Mouse (Mus musculus) C2C12 (cell line): ENCODE measurements at regions not wholly inside any gene's neighbourhood (a gene's known extent, or its start where the extent isn't known, plus 50 kb on each side); places are given as distances from the start of the nearest gene placed in this dataset.

Experiments used
- H3K27me3 ChIP-seq: one replicate; pipeline ENCODE4 v1.6.1; 2011; ENCODE audit not compliant: control insufficient read depth, insufficient read depth, insufficient read length
- H3K36me3 ChIP-seq: one replicate; pipeline ENCODE4 v1.6.1; 2011; ENCODE audit not compliant: control insufficient read depth, insufficient read depth
- H3K4me3 ChIP-seq: one replicate; pipeline ENCODE4 v1.5.1; 2011; ENCODE audit warnings: mild to moderate bottlenecking, control low read depth; ENCODE audit not compliant: poor library complexity, insufficient read depth, severe bottlenecking
- H3K79me2 ChIP-seq: one replicate; pipeline ENCODE4 v1.6.1; 2011; ENCODE audit not compliant: control insufficient read depth, insufficient read depth
- H3K79me3 ChIP-seq: one replicate; pipeline ENCODE4 v1.6.1; 2011; ENCODE audit warnings: low read depth, control low read depth
- H3ac ChIP-seq: one replicate; pipeline ENCODE3; 2011; ENCODE audit warnings: low read depth; ENCODE audit not compliant: control insufficient read depth, insufficient read length
- CEBPB ChIP-seq: IDR thresholded peaks from one replicate; pipeline ENCODE4 v1.6.1; 2011; ENCODE audit warnings: low read depth, mild to moderate bottlenecking, control low read depth, moderate library complexity
- CTCF ChIP-seq: IDR thresholded peaks from one replicate; pipeline ENCODE4 v1.5.1; 2011; ENCODE audit not compliant: control insufficient read depth, insufficient read depth, insufficient read length
- FOSL1 ChIP-seq: IDR thresholded peaks from one replicate; pipeline ENCODE4 v1.8.0; 2011; ENCODE audit warnings: mild to moderate bottlenecking, low read length; ENCODE audit not compliant: poor library complexity, insufficient read depth, severe bottlenecking
- MAX ChIP-seq: IDR thresholded peaks from one replicate; pipeline ENCODE4 v1.6.1; 2011; ENCODE audit warnings: mild to moderate bottlenecking, control low read depth
- MYOD1 ChIP-seq: IDR thresholded peaks from one replicate; pipeline ENCODE4 v1.6.1; 2011; ENCODE audit warnings: low read depth; ENCODE audit not compliant: control insufficient read depth, insufficient read length
- MYOG ChIP-seq: IDR thresholded peaks from one replicate; pipeline ENCODE4 v1.6.1; 2011; ENCODE audit not compliant: control insufficient read depth, insufficient read length; ENCODE audit errors: extremely low read depth
- USF1 ChIP-seq: IDR thresholded peaks from one replicate; pipeline ENCODE4 v1.6.1; 2011; ENCODE audit warnings: low read depth, mild to moderate bottlenecking, control low read depth, moderate library complexity

- Histone ChIP-seq H3K79me2 (no peaks in the 10 kb centered on the region), H3ac (no peak overlapping the region), H3K79me3 (no peaks in the 10 kb centered on the region), H3K27me3 (no peaks in the 10 kb centered on the region), H3K4me3 (no peak overlapping the region), H3K36me3 (no peaks in the 10 kb centered on the region)
- no peak for TF ChIP-seq MAX
- no peak for TF ChIP-seq MYOD1
- TF ChIP-seq MYOG, result no peak
- TF ChIP-seq USF1, result no peak
- no peak for TF ChIP-seq CTCF
- TF ChIP-seq FOSL1, result no peak
- no peak for TF ChIP-seq CEBPB
These were observed 355.5 kb upstream of the Lcorl start for GRCm38 (mm10) chr5:46212845-46213468.

- H3K27me3 ChIP-seq, result no peaks in the 10 kb centered on the region
- no peak overlapping the region for H3K4me3 ChIP-seq
- no peaks in the 10 kb centered on the region for H3K79me2 ChIP-seq
- TF ChIP-seq MYOD1 (no peak), USF1 (no peak), CEBPB (no peak), MYOG (no peak), CTCF (no peak), FOSL1 (no peak), MAX (no peak)
- H3ac ChIP-seq, result no peak overlapping the region
- H3K36me3 ChIP-seq, result no peaks in the 10 kb centered on the region
- no peaks in the 10 kb centered on the region for H3K79me3 ChIP-seq
These were observed 351.7 kb upstream of the Lcorl start for GRCm38 (mm10) chr5:46209076-46209475.

- Histone ChIP-seq H3K4me3 (no peak overlapping the region), H3K79me3 (no peaks in the 10 kb centered on the region)
- no peak for TF ChIP-seq MAX
- no peak for TF ChIP-seq CEBPB
- TF ChIP-seq MYOD1, result no peak
- no peak for TF ChIP-seq CTCF
- no peak for TF ChIP-seq MYOG
- TF ChIP-seq FOSL1, result no peak
- no peak for TF ChIP-seq USF1
These were observed 346.3 kb upstream of the Lcorl start for GRCm38 (mm10) chr5:46203744-46204143.

GRCm38 (mm10) chr5:46202457-46202772, 345.0 kb upstream of the Lcorl start:
- Histone ChIP-seq H3K79me2 (no peaks in the 10 kb centered on the region), H3K4me3 (no peak overlapping the region), H3K79me3 (no peaks in the 10 kb centered on the region), H3K27me3 (no peaks in the 10 kb centered on the region), H3ac (no peak overlapping the region), H3K36me3 (no peaks in the 10 kb centered on the region)
- TF ChIP-seq CTCF (no peak), FOSL1 (no peak), MAX (no peak), CEBPB (no peak), MYOD1 (no peak), USF1 (no peak), MYOG (no peak)

More at GRCm38 (mm10) chr5:46203744-46204143, 346.3 kb upstream of the Lcorl start:
- H3K79me2 ChIP-seq, result no peaks in the 10 kb centered on the region
- H3K36me3 ChIP-seq, result no peaks in the 10 kb centered on the region
- no peaks in the 10 kb centered on the region for H3K27me3 ChIP-seq
- no peak overlapping the region for H3ac ChIP-seq

GRCm38 (mm10) chr5:46201639-46202456, 344.4 kb upstream of the Lcorl start:
- no peak for TF ChIP-seq USF1
- TF ChIP-seq FOSL1, result no peak
- H3K27me3 ChIP-seq, result no peaks in the 10 kb centered on the region
- no peaks in the 10 kb centered on the region for H3K79me3 ChIP-seq
- H3K4me3 ChIP-seq, result no peak overlapping the region
- H3ac ChIP-seq, result no peak overlapping the region
- H3K79me2 ChIP-seq, result no peaks in the 10 kb centered on the region
- no peaks in the 10 kb centered on the region for H3K36me3 ChIP-seq

GRCm38 (mm10) chr5:46186908-46187307, 329.5 kb upstream of the Lcorl start:
- Histone ChIP-seq H3K79me2 (no peaks in the 10 kb centered on the region), H3K4me3 (no peak overlapping the region), H3K36me3 (no peaks in the 10 kb centered on the region), H3K27me3 (no peaks in the 10 kb centered on the region), H3K79me3 (no peaks in the 10 kb centered on the region), H3ac (no peak overlapping the region)
- no peak for TF ChIP-seq FOSL1
- TF ChIP-seq USF1, result no peak
- no peak for TF ChIP-seq CEBPB
- no peak for TF ChIP-seq MYOD1
- no peak for TF ChIP-seq MYOG
- no peak for TF ChIP-seq CTCF
- no peak for TF ChIP-seq MAX
